Mouse (Mus musculus): Measurements from ENCODE around the gene Zfp1.

- no peak for TF ChIP-seq CTCF (IDR thresholded peaks at IDR 0.05; ENCODE audit: low read depth)
- TF ChIP-seq EP300 (IDR thresholded peaks at IDR 0.05; ENCODE audit: low read depth), result no peak
These were observed 15.7 kb downstream of the Zfp1 start for GRCm38 (mm10) chr8:111658819-111659423.

All from heart, postnatal 0 days (tissue).